Mouse (Mus musculus): Measurements from ENCODE around the gene Fam71b.

GRCm38 (mm10) chr11:46384925-46385324 is 11.4 kb upstream of the Fam71b start:
- TF ChIP-seq POLR2A (IDR thresholded peaks at IDR 0.05; ENCODE audit: low read depth, low read length) (no peak), CTCF (IDR thresholded peaks at IDR 0.05; ENCODE audit: extremely low read depth, insufficient read depth, insufficient read length, insufficient replicate concordance) (no peak)
